Mouse (Mus musculus) bone marrow, adult 2 months (tissue): ENCODE measurements around the gene Fosl2. TPM values are rescaled to one million over a fixed set of nuclear protein-coding genes. Genes with fewer than 3 reads are reported as not detected.
A peak's percentile ranks its signal among the peaks of the same experiment; 100 is the strongest.

ENCODE experiments used
- H3K27ac ChIP-seq: fragments of 200-500 bp; 2 replicates; pipeline ENCODE4 v1.5.1; 2012; ENCODE audit warnings: low read depth, mild to moderate bottlenecking, control low read depth, inconsistent platforms, low read length; ENCODE audit not compliant: control insufficient read depth, poor library complexity, insufficient read depth
- H3K4me1 ChIP-seq: fragments of 200-500 bp; 2 replicates; pipeline ENCODE4 v1.6.1; 2011; ENCODE audit warnings: low read length; ENCODE audit not compliant: control insufficient read depth, insufficient read depth
- H3K4me3 ChIP-seq: fragments of 200-500 bp; replicated peaks from 2 replicates; pipeline ENCODE3; 2011; ENCODE audit warnings: mild to moderate bottlenecking, low read depth, low read length, control low read depth; ENCODE audit not compliant: control insufficient read depth
- CTCF ChIP-seq: fragments of 200-500 bp; IDR thresholded peaks from 2 replicates; pipeline ENCODE4 v1.5.1; 2011; ENCODE audit warnings: low read length, control low read depth; ENCODE audit not compliant: control insufficient read depth, insufficient read depth
- POLR2A ChIP-seq: fragments of 200-500 bp; IDR thresholded peaks from 2 replicates; pipeline ENCODE4 v1.6.1; 2011; ENCODE audit warnings: low read depth, mild to moderate bottlenecking, control low read depth, low read length, borderline replicate concordance; ENCODE audit not compliant: control insufficient read depth
- WGBS: fragments of 180-500 bp; shearing (Covaris S2); methylation state at CpG from one replicate; pipeline ENCODE4 v1.1.7; 2018; 5-methylcytosine and 5-hydroxymethylcytosine counted together
- polyA plus RNA-seq: library from polyadenylated mRNA; stranded (reverse); fragments of >200 nt; gene quantifications from 2 replicates; pipeline ENCODE4 v1.2.4, GENCODE M21; 2011; ENCODE audit warnings: low replicate concordance; ENCODE audit not compliant: missing spikeins, insufficient read depth, insufficient read length

The Fosl2 gene
- 8.9 and 19.6 TPM in 2 replicates for polyA plus RNA-seq

DNA sequence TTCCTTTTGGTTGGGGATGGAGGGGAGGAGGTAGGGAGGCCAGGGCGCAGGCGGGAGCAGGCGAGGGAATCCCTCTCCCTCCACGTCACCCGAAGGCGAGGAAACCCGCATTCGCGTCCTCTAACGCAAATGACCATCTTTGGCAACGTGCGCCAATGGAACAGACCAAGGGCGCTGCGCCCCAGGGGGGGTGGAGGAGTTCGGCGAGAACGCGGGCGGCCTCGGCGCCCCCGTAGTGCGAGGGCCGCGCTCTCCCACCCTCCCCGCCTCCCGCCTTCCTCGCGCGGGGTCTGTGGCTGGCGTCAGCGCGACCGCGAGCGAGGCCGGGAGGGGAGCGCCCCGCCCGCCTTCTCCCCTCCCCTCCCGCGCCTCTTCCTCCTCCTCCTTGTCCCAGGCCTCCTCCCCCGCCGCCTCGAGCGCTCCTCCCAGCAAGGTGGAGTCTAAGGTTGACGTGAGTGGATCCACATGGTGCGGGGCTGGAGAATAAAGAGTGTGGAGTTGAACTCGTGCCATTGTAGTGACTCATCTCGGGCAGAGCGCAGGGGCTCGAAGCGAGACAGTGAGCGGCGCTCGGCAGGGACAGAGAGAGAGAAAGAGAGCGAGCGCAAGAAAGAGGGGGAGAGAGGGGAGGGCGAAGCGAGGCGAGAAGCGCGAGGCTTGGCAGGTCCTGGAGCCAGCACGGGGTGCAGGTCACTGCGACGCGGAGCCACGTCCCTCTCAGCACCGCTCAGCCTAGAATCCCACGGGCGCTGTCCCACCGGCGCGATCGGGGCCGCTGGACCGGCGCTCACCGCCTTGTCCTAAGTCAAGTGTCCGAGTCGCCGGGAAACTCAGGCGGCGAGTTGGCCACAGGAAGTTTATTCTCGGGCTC is at the start of gene Fosl2:
Gene Fosl2, plus strand, starts transcription at position 466 of the 871 bp plus-strand sequence.
- TF ChIP-seq POLR2A (peak; percentile 83), CTCF (peak; percentile 4; the same call in 1 of the 2 replicates)
- WGBS: under 1% methylated on average over 83 of the region's 85 CpGs
- Histone ChIP-seq H3K27ac (peak within 1 kb of the TSS; percentile 99), H3K4me1 (no peaks in the 10 kb centered on the region; the same call in 1 of the 2 replicates), H3K4me3 (peak within 1 kb of the TSS; percentile 78)

DNA sequence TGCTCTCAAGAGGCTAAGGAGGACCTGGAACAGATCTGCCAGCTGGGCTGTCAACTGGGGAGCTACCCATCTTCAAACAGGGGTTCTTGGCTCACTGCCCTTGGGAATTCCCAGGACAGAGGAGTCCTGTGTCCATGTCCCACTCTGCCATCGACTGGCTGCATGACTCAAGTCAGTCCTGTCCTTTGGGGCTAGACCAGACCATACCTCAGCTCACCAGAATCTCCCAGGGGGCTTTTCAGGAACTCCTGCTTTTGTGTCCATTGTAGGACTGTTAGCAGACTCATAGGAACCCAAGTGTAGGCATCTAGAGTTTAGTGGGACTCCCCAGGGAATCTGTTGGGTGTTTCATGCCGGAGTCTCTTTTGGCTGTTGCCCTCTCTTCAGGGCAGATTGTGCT is 49.6 kb upstream of the Fosl2 start:
- Histone ChIP-seq H3K4me3 (no peak overlapping the region), H3K27ac (peak overlapping the region; percentile 35), H3K4me1 (peaks cover 2% of the 10 kb centered on the region; the same call in 1 of the 2 replicates)
- TF ChIP-seq POLR2A (no peak), CTCF (no peak)
- 60% methylated on average over 2 of the region's 2 CpGs for WGBS

DNA sequence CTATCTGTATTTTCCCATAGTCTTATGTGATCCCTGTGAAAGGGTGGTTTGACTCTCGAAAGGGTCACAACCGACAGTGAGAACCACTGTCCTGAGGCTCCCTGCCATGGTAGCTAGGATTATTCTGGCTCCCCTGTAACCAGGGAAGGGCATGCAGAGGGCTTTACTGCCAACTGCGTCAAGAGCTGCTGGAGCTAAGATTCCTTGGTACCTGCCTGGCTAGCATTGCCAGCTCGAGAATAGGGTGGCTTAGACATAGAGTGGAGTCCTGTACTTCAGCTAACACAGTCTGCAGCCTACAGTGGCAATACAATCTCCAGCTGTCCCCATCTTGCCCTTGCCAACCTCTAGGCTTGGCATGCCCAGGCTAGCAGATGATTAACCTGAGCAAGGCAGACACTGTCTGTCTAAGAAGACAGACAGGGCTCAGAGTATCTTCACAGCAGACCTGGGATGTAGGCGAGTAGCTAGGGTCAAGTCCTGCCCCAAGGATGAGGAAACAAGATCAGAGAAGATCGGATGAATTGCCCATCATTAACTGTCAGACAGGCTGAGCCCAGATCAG is 49.0 kb upstream of the Fosl2 start:
- Histone ChIP-seq H3K4me1 (peaks cover 2% of the 10 kb centered on the region; the same call in 1 of the 2 replicates), H3K4me3 (no peak overlapping the region), H3K27ac (no peak overlapping the region)
- WGBS: 83% methylated on average over 6 of the region's 6 CpGs
- TF ChIP-seq POLR2A (no peak), CTCF (no peak)

DNA sequence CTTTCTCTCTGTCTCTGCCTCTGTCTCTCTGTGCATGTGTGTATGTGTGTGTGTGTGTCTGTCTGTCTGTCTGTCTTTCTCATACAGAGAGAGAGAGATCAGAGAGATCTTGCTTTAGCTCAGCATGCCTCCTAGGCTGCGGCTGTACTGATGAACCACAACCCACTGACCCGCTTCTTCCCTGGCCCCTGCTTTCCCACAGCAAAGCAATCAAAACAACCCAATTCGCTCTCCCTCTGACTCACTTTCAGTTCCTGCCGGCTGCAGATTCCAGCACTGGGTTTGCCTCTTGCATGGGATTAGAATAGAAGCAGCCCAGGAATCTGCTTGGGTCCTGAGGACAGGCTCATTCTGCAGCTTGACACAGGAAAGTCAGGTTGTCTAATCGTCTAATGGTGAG is 46.1 kb upstream of the Fosl2 start:
- WGBS: 59% methylated on average over 5 of the region's 5 CpGs
- Histone ChIP-seq H3K4me1 (peaks cover 2% of the 10 kb centered on the region; the same call in 1 of the 2 replicates), H3K27ac (no peak overlapping the region), H3K4me3 (no peak overlapping the region)
- TF ChIP-seq CTCF (no peak), POLR2A (no peak)

DNA sequence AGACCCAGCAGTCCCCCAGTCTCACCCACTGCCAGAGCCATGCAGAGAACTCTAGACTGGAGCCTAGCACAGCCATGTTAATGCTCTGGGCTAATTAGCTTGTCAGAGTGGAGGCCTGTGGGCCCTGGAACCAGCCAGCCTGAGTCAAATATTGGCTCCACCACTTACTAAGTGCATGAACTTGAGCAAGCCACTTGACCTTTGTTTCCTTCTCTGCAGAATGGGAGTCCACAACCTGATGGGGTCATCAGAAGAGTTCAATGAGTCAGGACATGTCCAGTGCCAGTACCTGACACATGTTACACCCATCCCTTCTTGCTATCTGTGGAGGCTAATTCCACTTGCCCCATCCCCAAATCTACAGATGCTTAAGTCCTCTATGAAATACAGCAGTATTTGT is 43.3 kb upstream of the Fosl2 start:
- no peak overlapping the region for H3K4me3 ChIP-seq
- TF ChIP-seq CTCF (no peak), POLR2A (no peak)

DNA sequence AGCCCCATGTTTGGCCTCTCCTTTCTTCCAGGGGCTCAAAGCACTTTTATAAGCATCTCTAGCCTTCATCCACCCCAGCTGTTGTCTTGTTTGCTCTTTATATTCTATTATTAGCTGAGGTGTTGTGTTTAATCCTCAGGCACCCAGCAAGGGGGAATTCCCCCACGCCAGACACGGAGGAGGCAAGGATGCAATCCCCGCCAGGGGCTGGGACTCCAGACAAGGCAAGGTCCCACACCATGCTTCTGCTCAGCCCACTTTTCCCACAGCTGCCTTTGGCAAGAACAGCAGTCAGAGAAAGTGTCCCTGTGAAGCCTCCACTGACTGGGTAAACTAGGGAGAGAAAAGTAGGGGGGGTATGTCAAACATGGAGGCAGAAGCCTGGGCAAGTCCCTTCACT is 36.9 kb upstream of the Fosl2 start:
- WGBS: 78% methylated on average over 3 of the region's 3 CpGs
- no peak for TF ChIP-seq CTCF
- TF ChIP-seq POLR2A: no peak
- no peak overlapping the region for H3K4me3 ChIP-seq
- no peak overlapping the region for H3K27ac ChIP-seq
- no peaks in the 10 kb centered on the region for H3K4me1 ChIP-seq

More for the DNA sequence above, 43.3 kb upstream of the Fosl2 start:
- no peak overlapping the region for H3K27ac ChIP-seq
- H3K4me1 ChIP-seq: no peaks in the 10 kb centered on the region

DNA sequence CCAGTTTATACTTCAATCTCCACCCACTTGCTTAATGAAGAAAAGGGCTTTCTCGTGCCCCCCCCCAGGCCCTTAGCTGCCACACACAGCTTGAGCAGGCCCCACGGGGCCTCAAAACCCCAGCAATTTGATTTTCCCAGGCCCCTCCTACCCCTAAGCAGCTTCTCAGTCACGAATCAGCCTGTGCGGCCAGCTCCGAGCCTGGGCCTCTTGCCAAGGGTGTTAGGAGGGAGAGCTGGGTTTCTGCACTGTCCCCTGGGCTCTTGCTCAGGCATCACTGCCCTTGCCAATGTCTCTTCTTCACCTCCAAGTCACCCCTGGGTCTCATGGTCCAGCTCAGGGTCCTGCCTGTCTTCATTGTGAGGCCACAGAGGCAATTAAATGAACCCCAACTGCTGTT is 33.1 kb upstream of the Fosl2 start:
- no peak overlapping the region for H3K27ac ChIP-seq
- H3K4me1 ChIP-seq: peaks cover 4% of the 10 kb centered on the region; the same call in 1 of the 2 replicates
- WGBS: 23% methylated on average over 5 of the region's 5 CpGs
- no peak for TF ChIP-seq CTCF
- no peak for TF ChIP-seq POLR2A
- no peak overlapping the region for H3K4me3 ChIP-seq

DNA sequence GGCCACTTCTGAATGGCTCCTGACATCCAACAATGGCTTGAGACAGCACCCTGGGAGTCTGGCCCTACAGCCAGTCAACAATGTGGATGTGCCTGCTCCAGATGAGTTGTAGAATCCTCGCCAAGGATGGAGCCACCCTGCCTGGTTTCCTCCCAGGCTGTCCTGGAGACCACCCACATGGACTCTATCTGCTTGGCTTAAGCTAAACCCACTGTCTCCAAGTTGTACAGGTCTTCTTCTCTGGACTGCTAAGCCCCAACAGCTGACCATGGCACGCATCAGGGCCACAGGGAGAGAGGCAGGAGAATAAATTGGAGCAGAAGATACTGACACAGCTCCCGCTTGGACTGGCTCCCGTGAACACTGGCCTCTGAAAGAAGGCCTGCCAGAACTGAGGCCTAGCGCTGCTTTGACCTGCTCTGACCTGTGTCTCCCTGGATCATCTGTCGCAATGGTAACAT is 32.6 kb upstream of the Fosl2 start:
- TF ChIP-seq POLR2A (no peak), CTCF (no peak)
- Histone ChIP-seq H3K27ac (no peak overlapping the region), H3K4me3 (no peak overlapping the region), H3K4me1 (peaks cover 4% of the 10 kb centered on the region; the same call in 1 of the 2 replicates)
- WGBS: 83% methylated on average over 6 of the region's 6 CpGs
